Mouse (Mus musculus): ENCODE data around the gene Rhbdd1. TPM values are rescaled to one million over a fixed set of nuclear protein-coding genes. Genes with fewer than 3 reads are reported as not detected.

Rhbdd1 gene
- total and polyA plus RNA-seq, 3 experiments, result 10.7 to 11.3 (median 11.2) TPM

DNA sequence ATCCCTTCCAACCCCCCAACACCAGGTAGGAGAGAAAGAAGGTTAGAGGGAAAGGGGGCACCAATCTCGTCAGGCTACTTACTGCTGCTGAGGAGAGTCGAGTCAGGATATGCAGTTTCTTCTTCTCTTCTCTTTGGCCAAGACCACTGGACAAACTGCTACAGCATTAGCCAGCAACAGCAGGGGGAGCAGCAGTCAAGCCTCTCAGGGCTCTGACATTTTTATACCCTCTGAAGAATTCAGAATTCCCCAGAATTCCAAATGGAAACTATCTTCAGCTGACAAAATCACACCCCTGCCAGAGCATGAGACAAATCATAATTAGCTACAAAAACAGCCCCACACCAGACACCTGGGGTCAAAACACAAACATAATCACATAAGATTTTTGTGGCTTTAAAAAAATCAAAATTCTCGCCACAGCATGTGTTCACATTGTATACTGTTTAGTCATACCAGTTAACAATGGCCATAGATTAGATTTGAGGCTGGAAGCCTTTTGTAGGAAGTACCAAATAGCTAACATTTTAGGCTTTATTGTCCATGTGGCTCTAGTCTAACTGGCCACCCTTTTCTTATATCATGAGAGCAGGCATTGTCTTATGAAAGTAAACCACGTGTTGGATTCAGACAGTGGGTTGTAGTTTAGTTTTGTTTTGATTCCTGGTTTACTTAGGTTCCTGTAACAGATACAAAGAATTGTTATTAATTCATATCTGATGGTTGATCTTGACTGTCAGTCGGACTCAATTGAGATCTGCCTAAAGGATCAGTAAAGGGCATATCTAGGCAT lies 55.6 kb downstream of the Rhbdd1 start:
- H3K79me2 ChIP-seq (replicated peaks; ENCODE audit: control insufficient read depth, insufficient read depth, low read length), result no peaks in the 10 kb centered on the region
- no peak overlapping the region for H3K27ac ChIP-seq
- H3K27me3 ChIP-seq (ENCODE audit: control insufficient read depth, insufficient read depth, low read length), result no peaks in the 10 kb centered on the region
- intact Hi-C loops (cut with DNase I), result no loop called here
- H3K4me1 ChIP-seq (ENCODE audit: control insufficient read depth, insufficient read depth, low read length), result 0 out of 2 replicates have a peak, but pooled peaks cover 2% of the 10 kb centered on the region
- no peak overlapping the region for H3K9ac ChIP-seq (ENCODE audit: low read depth, low read length)
- 0 out of 2 replicates have a peak, but pooled peaks have one; percentile 12 for TF ChIP-seq CTCF (IDR thresholded peaks at IDR 0.05)
- TF ChIP-seq EP300 (IDR thresholded peaks at IDR 0.05; ENCODE audit: insufficient read depth, low read depth, low read length), result no peak
- no peaks in the 10 kb centered on the region for H3K36me3 ChIP-seq (ENCODE audit: control insufficient read depth, insufficient read depth, low read length)
- WGBS, result 78% methylated on average over 5 of the region's 5 CpGs
- DNase-seq, result no peak
- no peak overlapping the region for H3K4me3 ChIP-seq

DNA sequence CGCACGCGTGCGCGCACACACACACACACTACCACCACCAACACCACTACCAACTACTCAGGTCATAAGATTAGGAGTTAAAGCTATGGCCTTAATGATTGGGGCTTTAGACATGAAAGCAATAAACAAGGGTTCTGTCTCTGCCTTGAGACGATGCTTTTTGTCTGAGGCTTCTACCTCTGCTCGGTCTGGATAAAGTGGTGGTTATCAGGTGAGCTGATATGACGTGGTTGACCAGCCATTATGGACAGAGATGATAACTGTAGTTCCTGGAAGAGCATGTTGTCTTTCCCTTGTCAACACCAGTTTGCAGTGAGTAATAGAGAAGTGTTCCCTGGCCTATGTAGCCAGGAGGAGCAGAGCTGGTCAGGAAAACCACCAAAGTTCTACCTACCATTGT lies 57.7 kb downstream of the Rhbdd1 start:
- no peak for DNase-seq
- 87% methylated on average over 8 of the region's 8 CpGs for WGBS
- Histone ChIP-seq H3K9ac (ENCODE audit: low read depth, low read length) (no peak overlapping the region), H3K36me3 (ENCODE audit: control insufficient read depth, insufficient read depth, low read length) (no peaks in the 10 kb centered on the region; the same call in 1 of the 2 replicates), H3K4me1 (ENCODE audit: control insufficient read depth, insufficient read depth, low read length) (0 out of 2 replicates have a peak, but pooled peaks cover 2% of the 10 kb centered on the region), H3K27ac (no peak overlapping the region), H3K27me3 (ENCODE audit: control insufficient read depth, insufficient read depth, low read length) (no peaks in the 10 kb centered on the region), H3K4me3 (no peak overlapping the region), H3K79me2 (replicated peaks; ENCODE audit: control insufficient read depth, insufficient read depth, low read length) (no peaks in the 10 kb centered on the region)
- intact Hi-C loops (cut with DNase I), result no loop called here
- TF ChIP-seq EP300 (IDR thresholded peaks at IDR 0.05; ENCODE audit: insufficient read depth, low read depth, low read length) (no peak), POLR2A (IDR thresholded peaks at IDR 0.05; ENCODE audit: insufficient read depth, low read depth, low read length) (no peak), CTCF (IDR thresholded peaks at IDR 0.05) (no peak)

DNA sequence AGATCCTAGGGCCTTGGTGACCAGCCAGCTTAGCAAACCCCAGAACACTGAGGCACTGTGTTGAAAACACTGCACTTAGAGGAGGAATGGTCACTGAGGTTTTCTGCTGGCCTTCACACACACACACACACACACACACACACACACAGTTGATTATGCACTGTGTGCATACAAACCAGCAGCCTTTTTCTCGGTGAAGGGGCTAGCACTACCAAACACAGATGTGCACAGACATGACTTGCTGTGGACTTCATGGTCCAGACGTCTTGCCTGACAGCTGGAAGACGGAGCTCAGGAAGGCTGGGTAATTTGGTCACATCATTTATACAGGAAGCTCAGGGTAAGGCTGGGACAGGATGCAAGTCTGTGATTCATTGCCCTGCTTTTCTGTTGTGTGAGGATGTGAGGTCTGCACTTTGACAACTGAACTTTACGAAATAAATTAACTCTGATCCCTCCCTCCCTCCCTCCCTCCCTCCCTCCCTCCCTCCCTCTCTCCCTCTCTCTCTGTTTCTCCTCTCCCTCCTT lies 58.6 kb downstream of the Rhbdd1 start:
- Histone ChIP-seq H3K4me1 (ENCODE audit: control insufficient read depth, insufficient read depth, low read length) (0 out of 2 replicates have a peak, but pooled peaks cover 2% of the 10 kb centered on the region), H3K4me3 (no peak overlapping the region), H3K79me2 (replicated peaks; ENCODE audit: control insufficient read depth, insufficient read depth, low read length) (no peaks in the 10 kb centered on the region), H3K36me3 (ENCODE audit: control insufficient read depth, insufficient read depth, low read length) (no peaks in the 10 kb centered on the region; the same call in 1 of the 2 replicates), H3K27me3 (ENCODE audit: control insufficient read depth, insufficient read depth, low read length) (no peaks in the 10 kb centered on the region), H3K9ac (ENCODE audit: low read depth, low read length) (no peak overlapping the region), H3K27ac (no peak overlapping the region)
- intact Hi-C loops (cut with DNase I), result no loop called here
- 39% methylated on average over 4 of the region's 4 CpGs for WGBS
- TF ChIP-seq POLR2A (IDR thresholded peaks at IDR 0.05; ENCODE audit: insufficient read depth, low read depth, low read length) (no peak), CTCF (IDR thresholded peaks at IDR 0.05) (no peak), EP300 (IDR thresholded peaks at IDR 0.05; ENCODE audit: insufficient read depth, low read depth, low read length) (no peak)
- DNase-seq, result no peak

DNA sequence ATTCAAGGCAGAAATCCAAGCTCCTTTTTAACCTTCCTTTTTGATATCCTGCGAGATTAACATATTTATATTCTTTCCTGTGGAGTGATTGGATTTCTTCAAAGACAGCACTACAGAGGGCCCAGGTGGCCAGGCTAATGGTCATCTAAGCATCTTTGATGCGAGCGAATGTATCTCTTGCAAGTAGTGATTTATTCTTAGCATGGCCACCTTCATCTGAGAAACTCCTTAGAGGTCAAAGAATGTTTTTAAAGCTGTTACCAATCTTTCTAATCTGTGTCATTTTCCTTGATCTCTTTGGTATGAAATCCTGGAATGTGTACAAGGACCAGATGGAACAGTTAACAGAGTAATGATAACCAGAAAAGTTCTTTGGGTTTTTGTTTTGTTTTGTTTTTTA lies 59.2 kb downstream of the Rhbdd1 start:
- WGBS, result 65% methylated on average over 3 of the region's 3 CpGs
- Histone ChIP-seq H3K36me3 (ENCODE audit: control insufficient read depth, insufficient read depth, low read length) (no peaks in the 10 kb centered on the region; the same call in 1 of the 2 replicates), H3K27ac (no peak overlapping the region), H3K4me3 (no peak overlapping the region), H3K9ac (ENCODE audit: low read depth, low read length) (no peak overlapping the region), H3K27me3 (ENCODE audit: control insufficient read depth, insufficient read depth, low read length) (no peaks in the 10 kb centered on the region), H3K4me1 (ENCODE audit: control insufficient read depth, insufficient read depth, low read length) (0 out of 2 replicates have a peak, but pooled peaks cover 2% of the 10 kb centered on the region), H3K79me2 (replicated peaks; ENCODE audit: control insufficient read depth, insufficient read depth, low read length) (no peaks in the 10 kb centered on the region)
- intact Hi-C loops (cut with DNase I), result no loop called here
- no peak for TF ChIP-seq POLR2A (IDR thresholded peaks at IDR 0.05; ENCODE audit: insufficient read depth, low read depth, low read length)
- no peak for TF ChIP-seq CTCF (IDR thresholded peaks at IDR 0.05)
- no peak for TF ChIP-seq EP300 (IDR thresholded peaks at IDR 0.05; ENCODE audit: insufficient read depth, low read depth, low read length)
- DNase-seq, result no peak

DNA sequence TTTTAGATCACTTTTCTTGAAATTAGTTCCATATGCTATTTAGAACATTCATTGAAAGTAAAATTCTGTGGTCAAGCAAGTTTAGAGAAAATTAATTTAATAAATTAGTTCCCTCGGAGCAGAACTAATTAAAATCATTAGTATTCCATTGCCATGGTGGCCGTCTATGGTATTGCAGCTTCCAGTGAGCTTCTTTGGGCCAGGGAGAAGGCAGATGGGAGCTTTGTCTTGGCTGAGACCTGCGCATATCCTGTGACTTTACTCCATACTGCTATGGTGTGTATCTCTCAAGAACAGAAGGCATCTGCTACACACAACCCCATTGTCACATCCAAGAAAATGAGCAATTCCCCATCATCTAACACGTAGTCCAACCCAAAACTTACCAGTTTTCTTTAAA lies 65.7 kb downstream of the Rhbdd1 start:
- WGBS, result 87% methylated on average over 4 of the region's 4 CpGs
- no peak for DNase-seq
- H3K79me2 ChIP-seq (replicated peaks; ENCODE audit: control insufficient read depth, insufficient read depth, low read length), result no peaks in the 10 kb centered on the region
- H3K27ac ChIP-seq, result no peak overlapping the region
- H3K27me3 ChIP-seq (ENCODE audit: control insufficient read depth, insufficient read depth, low read length), result no peaks in the 10 kb centered on the region
- H3K36me3 ChIP-seq (ENCODE audit: control insufficient read depth, insufficient read depth, low read length), result peaks cover 2% of the 10 kb centered on the region
- no peak overlapping the region for H3K9ac ChIP-seq (ENCODE audit: low read depth, low read length)
- no peak overlapping the region for H3K4me3 ChIP-seq
- no peaks in the 10 kb centered on the region; the same call in 1 of the 2 replicates for H3K4me1 ChIP-seq (ENCODE audit: control insufficient read depth, insufficient read depth, low read length)
- intact Hi-C loops (cut with DNase I), result no loop called here
- TF ChIP-seq CTCF (IDR thresholded peaks at IDR 0.05) (peak; percentile 44), EP300 (IDR thresholded peaks at IDR 0.05; ENCODE audit: insufficient read depth, low read depth, low read length) (no peak)

DNA sequence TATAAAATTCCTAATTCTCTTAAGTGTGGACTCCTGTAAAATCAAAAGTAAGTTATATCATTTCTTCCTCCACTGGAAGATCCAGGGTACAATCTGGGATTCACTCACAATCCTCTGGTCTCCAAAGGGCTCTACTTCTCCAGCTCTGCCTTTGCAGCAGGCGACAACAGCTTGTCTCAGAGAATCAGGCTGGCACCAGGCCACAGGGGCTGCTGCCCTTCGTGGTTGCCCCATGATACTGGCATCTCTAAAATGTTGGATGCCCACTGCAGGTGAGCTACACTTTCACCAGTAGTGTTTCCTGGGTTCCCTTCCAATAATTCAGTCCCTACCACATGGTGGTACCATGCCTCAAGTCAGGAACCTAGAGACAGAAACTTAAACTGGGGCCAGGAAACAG lies 67.9 kb downstream of the Rhbdd1 start:
- intact Hi-C loops (cut with DNase I), result no loop called here
- no peaks in the 10 kb centered on the region for H3K79me2 ChIP-seq (replicated peaks; ENCODE audit: control insufficient read depth, insufficient read depth, low read length)
- no peak overlapping the region for H3K4me3 ChIP-seq
- TF ChIP-seq EP300 (IDR thresholded peaks at IDR 0.05; ENCODE audit: insufficient read depth, low read depth, low read length) (no peak), CTCF (IDR thresholded peaks at IDR 0.05) (no peak), POLR2A (IDR thresholded peaks at IDR 0.05; ENCODE audit: insufficient read depth, low read depth, low read length) (no peak)
- no peak for DNase-seq
- H3K27ac ChIP-seq, result no peak overlapping the region
- H3K27me3 ChIP-seq (ENCODE audit: control insufficient read depth, insufficient read depth, low read length), result no peaks in the 10 kb centered on the region
- no peaks in the 10 kb centered on the region; the same call in 1 of the 2 replicates for H3K4me1 ChIP-seq (ENCODE audit: control insufficient read depth, insufficient read depth, low read length)
- peaks cover 2% of the 10 kb centered on the region; the same call in 1 of the 2 replicates for H3K36me3 ChIP-seq (ENCODE audit: control insufficient read depth, insufficient read depth, low read length)
- no peak overlapping the region for H3K9ac ChIP-seq (ENCODE audit: low read depth, low read length)
- WGBS, result 78% methylated on average over 2 of the region's 2 CpGs

Data from heart, adult 2 months (tissue).